Mouse (Mus musculus) kidney, adult 2 months (tissue): ENCODE data around the gene Lax1. TPM values are rescaled to one million over a fixed set of nuclear protein-coding genes. Genes with fewer than 3 reads are reported as not detected.
A peak's percentile ranks its signal among the peaks of the same experiment; 100 is the strongest.

Source experiments
- DNase-seq: peaks from one replicate; pipeline ENCODE4 v3.0.0; 2021
- H3K27ac ChIP-seq: fragments of 200-500 bp; 2 replicates; pipeline ENCODE4 v1.5.1; 2012; ENCODE audit warnings: low read depth, low read length, control low read depth, inconsistent platforms; ENCODE audit not compliant: insufficient read depth
- H3K27me3 ChIP-seq: fragments of 200-500 bp; replicated peaks from 2 replicates; pipeline ENCODE4 v1.6.1; 2012; ENCODE audit warnings: mild to moderate bottlenecking, moderate library complexity, low read length, inconsistent platforms; ENCODE audit not compliant: control insufficient read depth, insufficient read depth
- H3K36me3 ChIP-seq: fragments of 200-500 bp; 2 replicates; pipeline ENCODE4 v1.6.1; 2012; ENCODE audit warnings: mild to moderate bottlenecking, moderate library complexity, low read length, inconsistent platforms; ENCODE audit not compliant: control insufficient read depth, insufficient read depth
- H3K4me1 ChIP-seq: fragments of 200-500 bp; 2 replicates; pipeline ENCODE4 v1.6.1; 2011; ENCODE audit warnings: low read length; ENCODE audit not compliant: control insufficient read depth, insufficient read depth
- H3K4me3 ChIP-seq: fragments of 200-500 bp; 2 replicates; pipeline ENCODE4 v1.5.1; 2011; ENCODE audit warnings: mild to moderate bottlenecking, low read depth, low read length, control low read depth; ENCODE audit not compliant: insufficient read depth
- CTCF ChIP-seq: fragments of 200-500 bp; conservative IDR thresholded peaks from 2 replicates; pipeline ENCODE4 v1.5.1; 2011; ENCODE audit warnings: low read depth, mild to moderate bottlenecking, control low read depth, low read length, moderate library complexity, mixed read lengths; ENCODE audit not compliant: insufficient read depth, insufficient read length
- POLR2A ChIP-seq: fragments of 200-500 bp; IDR thresholded peaks from one replicate; pipeline ENCODE4 v1.6.1; 2011; ENCODE audit warnings: low read depth, low read length, control low read depth
- WGBS: fragments of 180-500 bp; shearing (Covaris S2); methylation state at CpG from one replicate; pipeline ENCODE4 v1.1.7; 2018; 5-methylcytosine and 5-hydroxymethylcytosine counted together
- polyA plus RNA-seq: library from polyadenylated mRNA; depleted of rRNA; stranded (reverse); fragments of >200 nt; gene quantifications from 2 replicates; pipeline ENCODE4 v1.2.3, GENCODE M21; 2012; rRNA removed

Gene Lax1
- 0.34 and 1.8 TPM in 2 replicates for polyA plus RNA-seq

GRCm38 (mm10) chr1:133689897-133690296 lies at the start of gene Lax1:
Gene Lax1 (minus strand): TSS chr1:133690108.
- Histone ChIP-seq H3K36me3 (no peaks in the 10 kb centered on the region), H3K27me3 (no peaks in the 10 kb centered on the region), H3K27ac (no peak within 1 kb of the TSS), H3K4me3 (no peak within 1 kb of the TSS), H3K4me1 (peaks cover 14% of the 10 kb centered on the region)
- WGBS: 32% methylated on average over 6 of the region's 6 CpGs
- DNase-seq: no peak
- TF ChIP-seq CTCF (no peak), POLR2A (no peak)

- H3K27me3 ChIP-seq: no peaks in the 10 kb centered on the region
- no peaks in the 10 kb centered on the region for H3K36me3 ChIP-seq
- WGBS: 76% methylated on average over 7 of the region's 7 CpGs
- DNase-seq: no peak
- no peak overlapping the region for H3K4me3 ChIP-seq
- no peak for TF ChIP-seq CTCF
- H3K27ac ChIP-seq: no peak overlapping the region
- H3K4me1 ChIP-seq: no peaks in the 10 kb centered on the region
Observed at GRCm38 (mm10) chr1:133736664-133737063, 46.8 kb upstream of the Lax1 start.

- DNase-seq: peak; percentile 57
- H3K4me3 ChIP-seq: no peak overlapping the region
- 30% methylated on average over 17 of the region's 17 CpGs for WGBS
Observed at GRCm38 (mm10) chr1:133735995-133736652, 46.2 kb upstream of the Lax1 start.

GRCm38 (mm10) chr1:133732814-133733213 lies 42.9 kb upstream of the Lax1 start:
- 80% methylated on average over 11 of the region's 11 CpGs for WGBS
- no peak for DNase-seq
- H3K36me3 ChIP-seq: no peaks in the 10 kb centered on the region
- no peaks in the 10 kb centered on the region for H3K27me3 ChIP-seq
- H3K4me1 ChIP-seq: no peaks in the 10 kb centered on the region
- H3K27ac ChIP-seq: no peak overlapping the region
- TF ChIP-seq CTCF: no peak
- TF ChIP-seq POLR2A: no peak
- H3K4me3 ChIP-seq: no peak overlapping the region

More at GRCm38 (mm10) chr1:133735995-133736652, 46.2 kb upstream of the Lax1 start:
- H3K27ac ChIP-seq: no peak overlapping the region
- H3K36me3 ChIP-seq: no peaks in the 10 kb centered on the region
- TF ChIP-seq POLR2A (no peak), CTCF (peak; percentile 90)
- no peaks in the 10 kb centered on the region for H3K27me3 ChIP-seq
- H3K4me1 ChIP-seq: no peaks in the 10 kb centered on the region

- Histone ChIP-seq H3K4me1 (no peaks in the 10 kb centered on the region), H3K27ac (no peak overlapping the region), H3K36me3 (no peaks in the 10 kb centered on the region), H3K27me3 (no peaks in the 10 kb centered on the region), H3K4me3 (no peak overlapping the region)
- DNase-seq: no peak
- WGBS: 90% methylated on average over 7 of the region's 7 CpGs
- TF ChIP-seq CTCF (no peak), POLR2A (no peak)
Observed at GRCm38 (mm10) chr1:133728339-133728738, 38.4 kb upstream of the Lax1 start.

- Histone ChIP-seq H3K4me1 (no peaks in the 10 kb centered on the region), H3K27me3 (no peaks in the 10 kb centered on the region), H3K27ac (no peak overlapping the region), H3K36me3 (no peaks in the 10 kb centered on the region), H3K4me3 (no peak overlapping the region)
- 91% methylated on average over 7 of the region's 7 CpGs for WGBS
- TF ChIP-seq POLR2A: no peak
- TF ChIP-seq CTCF: no peak
- DNase-seq: no peak
Observed at GRCm38 (mm10) chr1:133720342-133720741, 30.4 kb upstream of the Lax1 start.

GRCm38 (mm10) chr1:133718786-133719185 lies 28.9 kb upstream of the Lax1 start:
- 95% methylated on average over 8 of the region's 8 CpGs for WGBS

GRCm38 (mm10) chr1:133718296-133718695 lies 28.4 kb upstream of the Lax1 start:
- Histone ChIP-seq H3K4me3 (no peak overlapping the region), H3K4me1 (no peaks in the 10 kb centered on the region), H3K27me3 (no peaks in the 10 kb centered on the region), H3K36me3 (no peaks in the 10 kb centered on the region), H3K27ac (no peak overlapping the region)
- TF ChIP-seq CTCF (no peak), POLR2A (no peak)
- 89% methylated on average over 3 of the region's 3 CpGs for WGBS
- DNase-seq: no peak

More at GRCm38 (mm10) chr1:133718786-133719185, 28.9 kb upstream of the Lax1 start:
- Histone ChIP-seq H3K4me3 (no peak overlapping the region), H3K27me3 (no peaks in the 10 kb centered on the region), H3K27ac (no peak overlapping the region), H3K4me1 (no peaks in the 10 kb centered on the region), H3K36me3 (no peaks in the 10 kb centered on the region)
- no peak for TF ChIP-seq POLR2A
- no peak for TF ChIP-seq CTCF
- DNase-seq: no peak
